Mouse (Mus musculus) adrenal gland, postnatal 10 days (tissue): ENCODE data around the gene 4930544D05Rik. TPM values are rescaled to one million over a fixed set of nuclear protein-coding genes. Genes with fewer than 3 reads are reported as not detected.

Experiments
- DNase-seq: peaks from one replicate; pipeline ENCODE4 v3.0.0; 2021; ENCODE audit warnings: mixed read lengths
- total RNA-seq, 2 experiments: library from RNA; stranded (reverse); gene quantifications; 2 replicates each; pipeline ENCODE4 v1.2.3; 2021

Gene 4930544D05Rik
- total RNA-seq, 2 experiments from 2014 or later, result not detected

DNA sequence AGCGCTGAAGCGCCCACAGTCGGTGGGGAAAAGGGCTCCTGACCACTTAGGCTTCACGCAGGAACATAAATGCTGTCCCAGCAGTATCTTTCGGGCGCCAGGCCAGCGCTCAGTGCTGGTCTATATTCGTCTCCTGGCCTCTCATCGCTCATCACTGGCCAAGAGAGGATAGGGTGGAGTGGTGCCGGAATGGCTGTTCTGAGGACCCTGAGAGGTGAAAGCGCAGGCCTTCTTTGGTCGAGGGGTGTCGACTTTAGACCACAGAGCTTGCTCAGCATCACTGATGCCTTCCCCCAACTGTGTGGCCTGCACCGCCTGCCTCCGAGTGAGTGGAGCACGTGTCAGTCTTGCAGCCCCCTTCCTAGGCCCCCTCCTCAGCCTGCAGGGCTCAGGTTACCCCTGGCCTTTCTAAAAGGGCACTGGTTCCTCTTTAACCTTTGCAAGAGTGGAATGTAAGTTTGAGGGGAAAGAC is 40.8 kb downstream of the 4930544D05Rik start:
- peak; percentile 60 for DNase-seq

DNA sequence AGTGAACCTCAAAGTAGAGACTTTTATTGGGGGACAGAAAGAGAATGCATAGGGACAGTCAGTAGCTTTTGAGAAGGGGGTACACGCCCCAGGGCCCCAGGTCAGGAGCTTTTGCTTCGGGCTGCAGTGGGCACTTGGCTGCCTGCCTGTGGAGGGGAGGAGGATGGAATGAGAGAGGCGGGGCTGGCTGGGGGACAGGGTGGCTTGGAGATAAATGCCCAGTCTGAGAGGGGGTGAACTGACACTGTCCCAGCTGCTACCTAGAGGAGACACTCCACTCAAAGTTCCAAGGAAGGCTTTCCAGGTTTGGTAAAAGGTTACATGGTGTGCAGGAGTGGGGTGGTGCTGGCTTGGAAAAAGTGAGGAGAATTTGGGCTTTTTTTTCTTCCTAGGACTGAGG is 41.3 kb downstream of the 4930544D05Rik start, which contains the start of gene Eno3:
TSS of gene Eno3 (plus strand) at position 239 of the 400 bp plus-strand sequence.
- DNase-seq, result peak; percentile 46

- DNase-seq, result no peak
Measured at GRCm38 (mm10) chr11:70657573-70657972, 41.9 kb downstream of the 4930544D05Rik start.

DNA sequence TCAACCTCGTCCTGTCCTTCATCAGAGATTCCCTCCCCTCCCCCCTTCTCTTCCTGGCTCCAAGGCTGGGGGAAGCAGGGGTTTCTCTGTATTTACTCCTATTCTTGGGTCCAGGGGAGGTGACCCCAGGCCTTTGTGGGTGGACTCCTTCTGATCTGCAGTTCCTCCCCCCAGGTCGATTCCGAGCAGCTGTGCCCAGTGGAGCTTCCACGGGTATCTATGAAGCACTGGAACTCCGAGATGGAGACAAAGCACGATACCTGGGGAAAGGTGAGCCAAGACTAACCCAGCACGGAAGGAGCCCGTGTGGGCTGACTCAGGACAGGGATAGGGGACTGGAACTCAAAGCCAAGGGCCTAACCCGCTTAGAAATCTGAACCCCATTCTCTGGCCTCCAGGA is 42.3 kb downstream of the 4930544D05Rik start:
- DNase-seq, result no peak

- no peak for DNase-seq
Measured at GRCm38 (mm10) chr11:70658521-70658920, 42.9 kb downstream of the 4930544D05Rik start.

- DNase-seq, result no peak
Measured at GRCm38 (mm10) chr11:70658942-70659341, 43.3 kb downstream of the 4930544D05Rik start.

DNA sequence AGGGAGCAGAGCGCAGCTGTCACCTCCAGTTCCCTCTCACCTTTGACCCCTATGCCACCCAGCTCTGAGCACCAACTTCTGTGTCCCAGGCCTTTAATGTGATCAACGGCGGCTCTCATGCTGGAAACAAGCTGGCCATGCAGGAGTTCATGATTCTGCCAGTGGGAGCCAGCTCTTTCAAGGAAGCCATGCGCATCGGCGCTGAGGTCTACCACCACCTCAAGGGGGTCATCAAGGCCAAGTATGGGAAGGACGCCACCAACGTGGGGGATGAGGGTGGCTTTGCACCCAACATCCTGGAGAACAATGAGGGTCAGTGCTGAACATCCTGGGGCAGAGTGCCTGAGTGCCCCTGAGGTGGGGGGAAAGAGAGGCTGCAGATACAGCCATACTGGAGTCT is 44.9 kb downstream of the 4930544D05Rik start:
- DNase-seq, result no peak

- no peak for DNase-seq
Measured at GRCm38 (mm10) chr11:70663101-70663500, 47.5 kb downstream of the 4930544D05Rik start.

GRCm38 (mm10) chr11:70663957-70664356 is 48.3 kb downstream of the 4930544D05Rik start:
- DNase-seq, result no peak

GRCm38 (mm10) chr11:70664741-70665140 is 49.1 kb downstream of the 4930544D05Rik start:
- DNase-seq, result no peak

Other genes with a start within 250 kb of the 4930544D05Rik start
- 10 to 100 TPM; 23.2 to 24.6 TPM for gene Pelp1, start 205.8 kb upstream of the 4930544D05Rik start, total RNA-seq
- gene Arrb2, start 183.2 kb upstream of the 4930544D05Rik start, total RNA-seq, result 10 to 100 TPM; 21.7 to 26.0 TPM
- 10 to 100 TPM; 16.1 to 18.5 TPM for gene Med11, start 163.9 kb upstream of the 4930544D05Rik start, total RNA-seq
- 1 to 10 TPM in 1 of 2 experiments, under 1 TPM in 1; 0.93 to 1.8 TPM for gene Zmynd15, start 156.4 kb upstream of the 4930544D05Rik start, total RNA-seq
- gene Cxcl16, start 155.9 kb upstream of the 4930544D05Rik start, total RNA-seq, result 1 to 10 TPM; 4.2 to 5.8 TPM
- gene Tm4sf5, start 110.6 kb upstream of the 4930544D05Rik start, total RNA-seq, result under 1 TPM; 0.55 to 0.84 TPM
- under 1 TPM; 0.42 to 0.48 TPM for gene Vmo1, start 101.2 kb upstream of the 4930544D05Rik start, total RNA-seq
- 1 to 10 TPM; 4.9 to 9.8 TPM for gene Gltpd2, start 96.7 kb upstream of the 4930544D05Rik start, total RNA-seq
- gene Psmb6, start 90.5 kb upstream of the 4930544D05Rik start, total RNA-seq, result 100 to 1,000 TPM; 276 to 295 TPM
- gene Gm40193, start 82.9 kb upstream of the 4930544D05Rik start, total RNA-seq, result not detected
- 10 to 100 TPM in 1 of 2 experiments, 1 to 10 TPM in 1; 9.7 to 13.6 TPM for gene Pld2, start 75.8 kb upstream of the 4930544D05Rik start, total RNA-seq
- gene Mink1, start 53.0 kb upstream of the 4930544D05Rik start, total RNA-seq, result 10 to 100 TPM; 49.0 to 55.8 TPM
- gene Chrne, start 3.4 kb downstream of the 4930544D05Rik start, total RNA-seq, result 1 to 10 TPM in 1 of 2 experiments, not detected in 1; 1.6 TPM
- under 1 TPM; 0.30 TPM for gene Gp1ba, start 23.3 kb downstream of the 4930544D05Rik start, total RNA-seq
- 10 to 100 TPM; 73.9 to 86.6 TPM for gene Rnf167, start 31.4 kb downstream of the 4930544D05Rik start, total RNA-seq
- gene Slc25a11, start 31.6 kb downstream of the 4930544D05Rik start, total RNA-seq, result 100 to 1,000 TPM; 180 to 220 TPM
- gene Pfn1, start 38.8 kb downstream of the 4930544D05Rik start, total RNA-seq, result 100 to 1,000 TPM; 677 to 708 TPM
- gene Eno3, start 41.4 kb downstream of the 4930544D05Rik start, total RNA-seq, result 100 to 1,000 TPM in 1 of 2 experiments, 10 to 100 TPM in 1; 89.5 to 224 TPM
- 10 to 100 TPM; 66.5 to 72.6 TPM for gene Spag7, start 53.6 kb downstream of the 4930544D05Rik start, total RNA-seq
- 10 to 100 TPM; 34.3 to 43.8 TPM for gene Camta2, start 72.3 kb downstream of the 4930544D05Rik start, total RNA-seq
- gene Inca1, start 84.3 kb downstream of the 4930544D05Rik start, total RNA-seq, result 10 to 100 TPM; 13.8 to 18.9 TPM
- 100 to 1,000 TPM; 156 to 176 TPM for gene Kif1c, start 84.7 kb downstream of the 4930544D05Rik start, total RNA-seq
- 10 to 100 TPM in 1 of 2 experiments, 1 to 10 TPM in 1; 6.7 to 10.3 TPM for gene Zfp3, start 148.4 kb downstream of the 4930544D05Rik start, total RNA-seq
- under 1 TPM; 0.27 to 0.57 TPM for gene Scimp, start 196.7 kb downstream of the 4930544D05Rik start, total RNA-seq
- 10 to 100 TPM; 73.1 to 75.0 TPM for gene Rabep1, start 228.9 kb downstream of the 4930544D05Rik start, total RNA-seq